Mouse (Mus musculus) lung, embryonic 16.5 days (tissue): ENCODE results near the gene Grin2b. TPM values are rescaled to one million over a fixed set of nuclear protein-coding genes. Genes with fewer than 3 reads are reported as not detected.
"Not testable (repeated sequence)": the region's sequence is repeated elsewhere in the genome, so short reads cannot be mapped to it uniquely, and the experiment has no call there.

Experiments used
- ATAC-seq: fragments of 200-750 bp; cut with Nextera tagmentation; 2 replicates; pipeline ENCODE4 v1.8.0; 2017; ENCODE audit warnings: low read depth, mild to moderate bottlenecking, moderate library complexity
- H3K27ac ChIP-seq: fragments of 300-500 bp; sonication (generic); 2 replicates; pipeline ENCODE4 v1.5.1; 2014; ENCODE audit warnings: mild to moderate bottlenecking, control low read depth, low read length
- H3K27me3 ChIP-seq: fragments of 300-500 bp; sonication (generic); 2 replicates; pipeline ENCODE4 v1.6.1; 2014; ENCODE audit warnings: low read depth, low read length, mixed read lengths; ENCODE audit not compliant: control insufficient read depth, insufficient read depth
- H3K36me3 ChIP-seq: fragments of 300-500 bp; sonication (generic); 2 replicates; pipeline ENCODE4 v1.6.1; 2014; ENCODE audit warnings: low read length; ENCODE audit not compliant: control insufficient read depth, insufficient read depth
- H3K4me1 ChIP-seq: fragments of 300-500 bp; sonication (generic); replicated peaks from 2 replicates; pipeline ENCODE4 v1.6.1; 2014; ENCODE audit warnings: low read length, mixed read lengths; ENCODE audit not compliant: control insufficient read depth, insufficient read depth
- H3K4me2 ChIP-seq: fragments of 300-500 bp; sonication (generic); 2 replicates; pipeline ENCODE4 v1.6.1; 2014; ENCODE audit warnings: low read depth, low read length, control low read depth
- H3K4me3 ChIP-seq: fragments of 300-500 bp; sonication (generic); 2 replicates; pipeline ENCODE4 v1.5.1; 2014; ENCODE audit warnings: mild to moderate bottlenecking, low read length, control low read depth
- H3K9ac ChIP-seq: fragments of 300-500 bp; sonication (generic); 2 replicates; pipeline ENCODE4 v1.6.1; 2014; ENCODE audit warnings: low read length, control low read depth
- H3K9me3 ChIP-seq: fragments of 300-500 bp; sonication (generic); 2 replicates; pipeline ENCODE4 v1.6.1; 2016; ENCODE audit warnings: low read length; ENCODE audit not compliant: control insufficient read depth
- WGBS: fragments of 180-500 bp; shearing (Covaris S2); extraction: QIAGEN DNeasy Blood & Tissue Kit; methylation state at CpG from one replicate; pipeline ENCODE4 v1.1.7; 2014; 5-methylcytosine and 5-hydroxymethylcytosine counted together
- polyA plus RNA-seq: library from polyadenylated mRNA; unstranded; fragments of >200 nt; fragmentation: Nextera tagmentation; extraction: Ambion mirVana; gene quantifications from 2 replicates; pipeline ENCODE4 v1.2.1, GENCODE M21; 2015

Gene Grin2b
- polyA plus RNA-seq, 1 experiment from 2014 or later: 2.8 TPM

DNA sequence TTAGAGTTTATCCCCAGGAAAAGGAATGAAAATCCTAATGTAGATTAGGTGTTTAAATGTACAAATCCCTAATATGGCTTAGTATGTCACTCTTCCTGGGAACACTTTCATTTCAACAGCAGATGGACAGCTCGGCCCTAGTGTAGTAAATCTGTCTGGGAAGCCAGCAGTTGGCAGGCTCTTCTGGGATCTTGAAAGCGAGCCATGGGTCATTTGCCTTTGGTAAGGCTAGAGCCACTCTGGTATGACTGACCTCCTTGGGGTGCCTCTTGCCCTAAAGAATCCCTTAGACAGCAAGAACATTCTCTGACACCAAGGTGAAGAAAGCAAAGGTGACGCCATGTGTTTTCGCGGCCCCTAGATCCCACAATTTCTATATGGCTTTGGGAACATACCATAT lies 446.2 kb downstream of the Grin2b start:
- 88% methylated on average over 5 of the region's 5 CpGs for WGBS
- H3K4me2 ChIP-seq: no peak overlapping the region
- no peak overlapping the region for H3K9ac ChIP-seq
- H3K4me3 ChIP-seq: no peak overlapping the region
- H3K27ac ChIP-seq: no peak overlapping the region
- H3K4me1 ChIP-seq: no peaks in the 10 kb centered on the region
- ATAC-seq: no peak
- H3K36me3 ChIP-seq: no peaks in the 10 kb centered on the region
- no peaks in the 10 kb centered on the region for H3K9me3 ChIP-seq
- no peaks in the 10 kb centered on the region for H3K27me3 ChIP-seq

DNA sequence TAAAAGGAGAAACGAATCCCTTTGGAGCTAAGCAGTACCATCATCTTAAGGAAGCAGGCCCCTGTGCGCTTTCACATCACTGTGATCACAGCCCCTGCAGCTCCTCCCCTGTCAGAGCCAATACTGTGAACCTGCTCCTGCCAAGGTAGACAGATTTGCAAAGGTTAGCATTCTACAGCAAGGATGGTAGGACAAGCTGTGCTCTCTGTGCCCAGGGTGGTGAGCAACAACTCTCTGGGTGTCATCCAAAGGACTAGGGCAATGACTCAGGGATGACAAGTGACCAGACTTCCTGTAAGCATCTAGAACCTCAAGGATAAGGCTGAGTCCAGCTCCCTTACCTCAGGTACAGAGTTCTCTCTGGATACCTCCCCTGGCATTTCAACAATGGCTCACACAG lies 451.6 kb downstream of the Grin2b start:
- Histone ChIP-seq H3K4me1 (no peaks in the 10 kb centered on the region), H3K27ac (no peak overlapping the region), H3K4me3 (no peak overlapping the region), H3K9ac (no peak overlapping the region), H3K36me3 (no peaks in the 10 kb centered on the region), H3K9me3 (no peaks in the 10 kb centered on the region), H3K4me2 (no peak overlapping the region), H3K27me3 (no peaks in the 10 kb centered on the region)
- no peak for ATAC-seq
- 90% methylated on average over 2 of the region's 2 CpGs for WGBS

DNA sequence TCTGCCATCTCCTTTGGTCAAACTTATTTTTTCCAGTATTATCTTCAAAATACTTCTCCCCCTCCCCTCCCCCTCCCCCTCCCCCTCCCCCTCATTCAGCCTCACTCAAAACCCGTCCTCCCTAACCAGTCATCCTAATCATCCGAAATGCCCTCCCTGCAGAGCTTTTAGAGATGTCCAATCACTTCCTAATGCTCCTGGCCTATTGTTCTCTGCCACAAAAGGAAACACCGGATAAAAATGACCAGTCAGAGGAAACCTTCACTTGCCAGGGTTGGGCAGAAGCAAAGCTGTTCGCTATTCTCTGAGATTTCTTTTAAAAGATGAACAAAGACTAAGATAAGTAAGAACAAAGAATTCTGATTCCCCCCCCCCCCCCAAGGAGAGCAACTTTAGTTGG lies 458.4 kb downstream of the Grin2b start:
- WGBS: 66% methylated on average over 4 of the region's 4 CpGs
- no peaks in the 10 kb centered on the region for H3K36me3 ChIP-seq
- no peaks in the 10 kb centered on the region for H3K9me3 ChIP-seq
- ATAC-seq: no peak
- no peaks in the 10 kb centered on the region for H3K27me3 ChIP-seq
- no peak overlapping the region for H3K4me3 ChIP-seq
- no peak overlapping the region for H3K4me2 ChIP-seq
- H3K4me1 ChIP-seq: no peaks in the 10 kb centered on the region
- no peak overlapping the region for H3K9ac ChIP-seq
- H3K27ac ChIP-seq: no peak overlapping the region

DNA sequence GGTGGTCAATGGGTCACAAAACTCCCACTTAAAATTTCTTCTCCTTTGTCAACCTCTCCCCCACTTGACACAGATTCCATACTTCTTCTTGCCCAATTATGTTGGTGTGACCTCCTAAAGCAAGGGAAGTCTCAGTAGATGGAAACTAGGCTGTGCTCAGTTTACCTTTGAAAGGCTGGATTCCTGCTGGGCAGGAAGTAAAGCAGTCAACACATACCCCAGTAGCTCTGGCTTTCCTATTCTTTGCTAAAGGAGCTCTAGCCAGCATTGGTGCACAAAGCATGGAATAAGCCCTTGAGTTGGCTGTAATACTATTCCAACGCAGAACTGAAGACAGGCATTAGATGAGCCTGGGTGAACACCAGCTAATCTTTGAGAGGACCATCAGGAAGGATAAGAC lies 459.1 kb downstream of the Grin2b start:
- Histone ChIP-seq H3K9me3 (no peaks in the 10 kb centered on the region), H3K4me3 (no peak overlapping the region)

DNA sequence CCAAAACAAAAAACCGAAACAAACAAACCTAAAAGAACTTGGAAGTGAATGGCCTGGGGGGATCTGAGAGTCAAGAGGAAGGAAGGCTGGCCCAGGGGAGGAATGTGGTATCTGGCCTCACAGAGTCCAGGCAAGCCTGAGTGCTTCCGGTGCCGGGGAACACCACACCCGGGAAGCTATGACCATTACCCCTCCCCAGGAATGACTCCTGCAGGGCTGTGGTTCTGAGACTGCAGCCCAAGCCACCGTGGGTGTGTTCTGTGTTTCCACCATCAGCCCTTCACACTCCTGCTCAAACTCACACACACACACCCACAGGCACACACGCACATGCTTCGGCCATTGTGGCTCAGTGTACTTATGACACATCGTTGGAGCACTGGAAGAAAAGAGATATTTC lies 459.6 kb downstream of the Grin2b start:
- H3K9ac ChIP-seq: no peak overlapping the region
- no peak for ATAC-seq
- no peaks in the 10 kb centered on the region for H3K4me1 ChIP-seq
- H3K4me2 ChIP-seq: no peak overlapping the region
- no peaks in the 10 kb centered on the region for H3K27me3 ChIP-seq
- no peak overlapping the region for H3K4me3 ChIP-seq
- WGBS: 75% methylated on average over 8 of the region's 8 CpGs
- H3K27ac ChIP-seq: no peak overlapping the region
- no peaks in the 10 kb centered on the region for H3K36me3 ChIP-seq
- H3K9me3 ChIP-seq: no peaks in the 10 kb centered on the region

More for the DNA sequence above, 459.1 kb downstream of the Grin2b start:
- Histone ChIP-seq H3K4me1 (no peaks in the 10 kb centered on the region), H3K9ac (no peak overlapping the region), H3K4me2 (no peak overlapping the region), H3K27me3 (no peaks in the 10 kb centered on the region), H3K27ac (no peak overlapping the region), H3K36me3 (no peaks in the 10 kb centered on the region)
- ATAC-seq: no peak
- 85% methylated on average over 1 of the region's 1 CpGs for WGBS

DNA sequence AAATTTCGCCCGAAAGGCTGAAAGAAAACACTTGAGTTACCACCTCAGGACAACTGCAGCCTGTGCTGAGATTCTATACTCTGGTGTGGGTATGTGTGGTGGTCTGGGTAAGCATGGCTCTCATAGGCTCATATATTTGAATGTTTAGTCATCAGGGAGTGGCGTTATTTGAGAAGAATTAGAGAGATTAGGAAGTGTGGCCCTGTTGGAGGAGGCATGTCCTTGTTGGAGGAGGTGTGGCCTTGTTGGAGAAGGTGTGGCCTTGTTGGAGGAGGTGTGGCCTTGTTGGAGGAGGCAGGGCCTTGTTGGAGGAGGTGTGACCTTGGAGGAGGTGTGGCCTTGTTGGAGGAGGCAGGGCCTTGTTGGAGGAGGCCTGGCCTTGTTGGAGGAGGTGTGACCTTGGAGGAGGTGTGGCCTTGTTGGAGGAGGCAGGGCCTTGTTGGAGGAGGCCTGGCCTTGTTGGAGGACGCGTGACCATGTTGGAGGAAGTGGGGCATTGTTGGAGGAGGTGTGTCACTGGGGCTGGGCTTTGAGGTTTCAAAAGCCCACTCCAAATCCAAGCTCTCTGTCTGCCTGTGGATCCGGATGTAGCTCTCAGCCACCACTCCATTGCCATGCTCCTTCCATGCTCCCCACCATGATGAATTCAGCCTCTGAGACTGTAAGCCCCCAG lies 466.3 kb downstream of the Grin2b start:
- H3K4me2 ChIP-seq, ATAC-seq: not testable (repeated sequence)

DNA sequence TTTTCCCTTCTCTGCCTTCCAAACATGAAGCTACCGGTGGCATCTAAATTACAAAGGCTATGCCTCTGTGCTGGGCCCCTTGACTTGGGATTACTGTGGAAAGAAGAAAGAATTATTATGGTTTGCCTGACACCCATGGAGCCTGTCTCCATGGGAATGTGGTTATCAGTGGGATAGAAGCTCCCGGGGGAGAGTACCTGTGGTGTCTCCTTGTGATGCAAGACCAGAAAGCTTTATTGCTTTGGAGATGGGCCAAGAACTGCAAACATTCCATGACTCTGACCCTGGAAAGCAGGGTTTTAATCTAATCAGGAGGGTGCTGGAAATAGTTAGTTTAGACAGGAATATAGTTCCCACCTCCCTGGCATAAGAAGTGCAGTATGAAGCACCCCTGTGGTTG lies 469.7 kb downstream of the Grin2b start:
- ATAC-seq: no peak
- Histone ChIP-seq H3K4me2 (no peak overlapping the region), H3K4me1 (no peaks in the 10 kb centered on the region), H3K9ac (no peak overlapping the region), H3K27me3 (no peaks in the 10 kb centered on the region), H3K9me3 (no peaks in the 10 kb centered on the region), H3K36me3 (no peaks in the 10 kb centered on the region), H3K27ac (no peak overlapping the region), H3K4me3 (no peak overlapping the region)
- WGBS: 41% methylated on average over 2 of the region's 2 CpGs

More for the DNA sequence above, 466.3 kb downstream of the Grin2b start:
- 67% methylated on average over 6 of the region's 6 CpGs for WGBS
- not testable (repeated sequence) for H3K36me3 ChIP-seq, H3K27me3 ChIP-seq, H3K27ac ChIP-seq, H3K9me3 ChIP-seq, H3K4me3 ChIP-seq, H3K9ac ChIP-seq, H3K4me1 ChIP-seq

DNA sequence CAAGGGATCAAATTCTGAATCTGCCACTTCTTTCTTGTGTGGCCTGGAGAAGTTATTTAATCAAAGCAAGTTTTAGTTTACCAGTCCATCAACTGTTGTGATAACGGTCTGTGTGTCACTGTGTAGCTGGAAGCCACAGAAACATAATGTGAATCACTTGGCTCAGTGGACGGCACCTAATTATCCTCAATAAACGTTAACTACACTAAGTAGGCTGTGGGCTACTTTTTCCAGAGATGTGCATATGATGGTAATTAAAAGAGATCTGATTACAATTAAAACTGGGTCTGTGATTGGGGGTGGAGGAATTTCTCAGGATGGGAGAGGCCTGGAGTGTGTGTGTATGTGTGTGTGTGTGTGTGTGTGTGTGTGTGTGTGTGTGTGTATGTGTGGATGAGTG lies 471.9 kb downstream of the Grin2b start:
- no peak for ATAC-seq
- H3K9ac ChIP-seq: no peak overlapping the region
- H3K4me1 ChIP-seq: no peaks in the 10 kb centered on the region
- H3K27me3 ChIP-seq: no peaks in the 10 kb centered on the region
- no peaks in the 10 kb centered on the region for H3K9me3 ChIP-seq
- no peak overlapping the region for H3K4me2 ChIP-seq
- WGBS: 63% methylated on average over 3 of the region's 3 CpGs
- H3K36me3 ChIP-seq: no peaks in the 10 kb centered on the region
- no peak overlapping the region for H3K4me3 ChIP-seq
- H3K27ac ChIP-seq: no peak overlapping the region

DNA sequence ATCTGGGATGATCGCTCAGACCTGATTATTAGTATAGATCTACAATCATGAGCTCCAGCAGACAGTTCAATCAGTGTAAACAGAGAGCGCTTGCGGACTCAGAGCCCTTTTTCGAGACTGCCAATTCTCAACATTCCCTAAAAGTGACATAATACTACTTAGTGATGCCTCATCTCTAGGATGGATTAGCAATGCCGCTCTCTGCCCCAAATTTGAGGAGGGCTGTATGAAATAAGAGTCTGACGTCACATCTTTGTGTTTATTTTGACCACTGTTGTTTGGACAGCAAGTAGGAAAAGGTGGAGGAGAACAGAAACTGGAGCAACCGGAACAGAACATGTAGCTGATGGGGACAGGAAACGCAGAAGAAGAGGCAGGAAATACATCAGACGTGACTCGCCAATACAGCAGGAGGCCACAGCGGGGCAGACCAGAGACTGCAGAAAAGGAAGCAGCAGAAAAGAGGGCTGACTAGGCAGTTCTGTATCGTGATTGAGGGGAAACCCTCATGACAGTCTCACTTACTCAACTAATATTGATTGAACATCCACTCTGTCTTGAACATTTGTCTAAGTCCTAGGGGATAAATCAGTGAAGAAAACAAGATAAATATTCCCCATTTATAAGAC lies 472.5 kb downstream of the Grin2b start:
- H3K27me3 ChIP-seq: no peaks in the 10 kb centered on the region
- no peak overlapping the region for H3K4me3 ChIP-seq
- no peak overlapping the region for H3K27ac ChIP-seq
- no peak overlapping the region for H3K9ac ChIP-seq
- no peak for ATAC-seq
- H3K9me3 ChIP-seq: no peaks in the 10 kb centered on the region
- no peaks in the 10 kb centered on the region for H3K36me3 ChIP-seq
- H3K4me1 ChIP-seq: no peaks in the 10 kb centered on the region
- 57% methylated on average over 12 of the region's 12 CpGs for WGBS
- H3K4me2 ChIP-seq: no peak overlapping the region
